Mouse (Mus musculus) cerebellum, adult 8-10 months (tissue): Measurements from ENCODE around the gene A730015C16Rik.

Experiments used
- DNase-seq: peaks from one replicate; pipeline ENCODE4 v3.0.0; 2022

Gene A730015C16Rik

GRCm38 (mm10) chr4:108848505-108848848, at the start of gene A730015C16Rik:
Gene A730015C16Rik, minus strand, starts transcription at chr4:108848619.
- no peak for DNase-seq

DNA sequence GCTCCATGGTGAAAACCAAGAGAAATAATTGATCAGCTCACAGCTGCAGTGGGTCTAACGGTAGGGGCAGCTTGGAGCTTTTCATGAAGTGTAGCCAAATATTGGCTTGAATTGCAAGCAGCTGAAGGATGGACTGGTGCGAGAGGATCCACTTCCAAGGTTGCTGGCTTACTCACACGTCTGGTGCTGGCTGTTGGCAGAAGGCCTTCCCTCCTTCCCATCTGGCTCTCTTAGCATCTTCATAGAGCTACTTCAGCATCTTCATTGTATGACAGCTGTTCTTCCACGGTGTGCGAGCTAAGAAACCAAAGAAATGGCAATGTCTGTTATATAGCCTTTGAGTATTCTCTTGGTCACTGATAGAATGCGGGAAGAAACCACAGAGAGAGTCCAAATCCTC, 42.5 kb upstream of the A730015C16Rik start:
- DNase-seq: no peak

DNA sequence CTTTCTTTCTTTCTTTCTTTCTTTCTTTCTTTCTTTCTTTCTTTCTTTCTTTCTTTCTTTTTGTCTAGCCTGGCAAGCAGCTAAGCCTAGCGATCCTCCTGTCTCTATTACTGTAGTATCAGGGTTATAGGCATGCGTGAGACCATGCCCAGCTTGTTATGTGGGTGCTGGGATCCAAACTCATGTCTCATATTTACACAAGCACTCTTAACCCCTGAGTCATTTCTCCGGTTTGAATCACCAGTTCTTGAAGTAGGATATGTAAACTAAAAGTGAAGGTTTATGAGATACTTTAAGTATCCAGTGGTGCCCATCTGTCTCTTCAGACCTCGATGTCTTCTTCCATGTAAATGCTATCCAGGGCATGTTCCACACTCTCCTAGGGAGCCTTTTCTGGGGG, 39.0 kb upstream of the A730015C16Rik start:
- no peak for DNase-seq

DNA sequence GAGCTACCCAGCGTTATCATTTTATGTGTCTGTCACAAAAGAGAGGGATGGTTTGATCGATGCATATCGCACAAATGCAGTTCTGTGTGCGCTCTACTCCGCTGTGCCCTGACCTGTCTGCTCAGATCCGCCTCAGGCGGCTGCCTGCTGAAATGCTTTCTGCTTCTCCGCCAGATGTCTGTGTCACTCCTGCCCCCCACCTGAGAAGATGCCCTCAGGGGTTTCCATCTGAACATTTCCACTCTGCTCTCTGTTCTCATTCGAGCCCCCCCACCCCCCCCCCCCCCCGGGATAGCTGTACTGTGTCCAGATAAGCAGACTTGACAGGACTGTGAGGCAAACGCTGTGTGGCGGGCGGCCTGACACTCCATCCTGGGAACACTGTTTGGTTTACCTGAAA, 35.4 kb upstream of the A730015C16Rik start:
- DNase-seq: no peak

- DNase-seq: peak; percentile 16
Observed at GRCm38 (mm10) chr4:108878963-108879822, 30.8 kb upstream of the A730015C16Rik start, which contains the start of gene Rab3b. Gene Rab3b, plus strand, starts transcription at chr4:108879063.

GRCm38 (mm10) chr4:108877901-108878300, 29.5 kb upstream of the A730015C16Rik start:
- DNase-seq: no peak

DNA sequence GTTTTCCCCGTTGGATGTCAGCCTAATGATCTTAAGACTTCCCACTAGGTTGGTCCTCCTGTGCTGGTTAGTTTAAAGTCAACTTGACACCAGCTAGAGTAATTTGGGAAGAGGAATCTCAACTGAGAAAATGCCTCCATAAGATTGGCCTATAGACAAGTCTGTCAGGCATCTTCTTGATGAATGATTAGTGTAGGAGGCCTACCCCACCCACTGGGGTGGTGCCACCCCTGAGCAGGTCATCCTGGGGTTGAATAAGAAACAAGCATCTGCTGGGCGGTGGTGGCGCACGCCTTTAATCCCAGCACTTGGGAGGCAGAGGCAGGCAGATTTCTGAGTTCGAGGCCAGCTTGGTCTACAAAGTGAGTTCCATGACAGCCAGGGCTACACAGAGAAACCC, 25.3 kb upstream of the A730015C16Rik start:
- DNase-seq: no peak

DNA sequence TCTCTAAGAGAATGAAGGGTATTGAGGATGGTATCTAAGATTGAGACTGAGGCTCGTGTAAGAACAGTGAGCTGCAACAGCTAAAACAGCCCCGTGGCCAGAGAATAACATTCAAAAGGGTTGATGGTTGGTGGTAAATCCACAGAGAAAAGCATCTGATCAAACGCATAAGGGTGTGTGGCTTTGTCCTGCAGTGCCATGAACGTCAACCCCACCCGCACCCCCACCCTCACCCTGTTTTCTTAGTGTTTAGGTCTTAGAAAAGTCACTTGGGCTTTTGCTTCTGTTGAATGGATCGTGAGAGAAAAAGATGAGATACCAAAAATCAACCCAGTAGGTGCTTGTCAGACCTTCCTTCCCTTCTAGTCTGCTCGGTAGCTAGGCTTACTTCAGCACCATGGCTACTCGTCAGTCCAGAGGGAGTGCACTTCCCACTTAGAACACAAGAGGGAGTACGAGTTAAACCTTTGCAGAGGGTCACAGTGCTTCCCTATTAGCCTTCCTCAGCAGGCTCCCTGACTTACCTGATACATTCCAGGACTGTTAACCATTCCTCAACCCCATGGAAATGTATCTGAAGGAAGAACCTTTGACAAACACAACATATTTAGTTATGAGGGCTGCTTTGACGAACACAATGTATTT, 21.4 kb upstream of the A730015C16Rik start:
- peak; percentile 91 for DNase-seq

- no peak for DNase-seq
Observed at GRCm38 (mm10) chr4:108866806-108867205, 18.4 kb upstream of the A730015C16Rik start.

GRCm38 (mm10) chr4:108847715-108848504, 509 bp downstream of the A730015C16Rik start, which contains the start of gene Kti12:
Gene Kti12, plus strand, starts transcription at chr4:108847785.
- peak; percentile 75 for DNase-seq

GRCm38 (mm10) chr4:108845824-108846569, 2.4 kb downstream of the A730015C16Rik start:
- no peak for DNase-seq

GRCm38 (mm10) chr4:108843336-108843735, 5.1 kb downstream of the A730015C16Rik start:
- no peak for DNase-seq

GRCm38 (mm10) chr4:108841920-108842578, 6.4 kb downstream of the A730015C16Rik start:
- no peak for DNase-seq

DNA sequence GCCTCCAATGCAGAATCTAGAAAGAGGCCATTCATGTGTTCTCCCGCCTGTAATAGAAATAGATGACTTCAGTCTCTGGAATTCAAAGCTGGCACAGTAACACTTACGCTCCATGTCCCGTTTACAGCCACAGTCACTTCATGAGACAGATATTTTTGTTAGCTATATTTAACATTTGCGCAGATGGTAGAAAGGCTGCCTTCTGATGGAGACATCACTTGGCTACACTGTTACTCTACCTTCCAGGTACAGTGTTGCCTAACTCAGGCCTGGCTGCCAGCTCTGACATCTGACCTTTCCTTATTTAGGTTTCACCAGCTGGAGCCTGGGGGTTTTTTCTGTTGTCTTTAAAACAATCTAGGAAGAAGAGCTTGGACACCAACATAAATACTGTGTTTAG, 10.4 kb downstream of the A730015C16Rik start:
- peak; percentile 53 for DNase-seq

DNA sequence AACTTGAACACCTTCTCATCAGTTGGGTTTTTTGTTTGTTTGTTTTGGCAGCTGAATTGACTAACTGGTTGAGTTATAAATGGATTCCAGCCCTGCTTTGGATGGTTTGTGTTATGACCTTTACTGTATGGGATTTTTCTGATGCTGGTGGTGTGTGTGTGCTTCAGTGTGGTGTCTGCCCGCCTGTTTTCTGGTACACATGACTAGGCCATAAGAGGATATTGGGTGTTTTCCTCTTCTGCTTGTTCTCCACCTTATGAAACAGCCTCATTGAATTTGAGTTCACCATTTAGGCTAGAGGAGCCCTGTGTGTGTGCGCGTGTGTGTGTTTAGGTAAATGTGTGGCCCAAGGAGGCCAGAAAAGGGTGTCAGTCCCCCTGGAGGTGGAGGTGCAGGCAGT, 12.9 kb downstream of the A730015C16Rik start:
- DNase-seq: no peak

DNA sequence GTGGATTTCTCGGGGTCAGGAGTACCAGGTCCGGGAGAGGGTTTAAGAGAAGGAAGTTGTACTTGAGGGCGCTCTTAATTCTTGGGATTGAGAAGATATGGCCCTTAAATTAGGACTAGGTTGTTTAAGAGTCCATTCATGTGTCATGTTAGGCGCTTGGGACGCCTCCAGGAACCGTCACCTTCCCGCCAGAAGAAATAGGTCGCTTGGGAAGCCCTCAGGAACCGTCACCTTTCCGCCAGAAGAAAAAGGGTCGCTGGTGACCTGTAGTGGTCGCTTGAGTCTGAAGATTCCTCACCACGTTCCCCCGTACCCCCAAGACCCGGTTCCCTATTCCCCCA, 13.5 kb downstream of the A730015C16Rik start:
- DNase-seq: no peak

GRCm38 (mm10) chr4:108834115-108834970, 14.1 kb downstream of the A730015C16Rik start, which contains the start of gene Txndc12:
Gene Txndc12, plus strand, starts transcription at chr4:108834601.
- peak; percentile 73 for DNase-seq

DNA sequence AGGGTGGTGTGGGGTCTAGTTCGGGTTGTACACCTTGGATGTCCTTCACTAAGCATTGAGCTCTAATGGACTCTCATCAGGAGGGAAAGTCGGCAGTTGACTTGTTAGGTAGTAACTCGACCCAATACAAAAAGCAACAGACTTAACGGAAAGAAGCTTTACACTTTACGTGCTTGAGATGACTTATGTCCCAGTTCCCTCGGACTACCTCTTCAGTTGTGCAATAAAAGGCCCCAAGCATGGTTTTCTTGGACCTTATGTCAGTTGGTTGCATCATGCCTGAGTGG, 14.6 kb downstream of the A730015C16Rik start:
- no peak for DNase-seq

DNA sequence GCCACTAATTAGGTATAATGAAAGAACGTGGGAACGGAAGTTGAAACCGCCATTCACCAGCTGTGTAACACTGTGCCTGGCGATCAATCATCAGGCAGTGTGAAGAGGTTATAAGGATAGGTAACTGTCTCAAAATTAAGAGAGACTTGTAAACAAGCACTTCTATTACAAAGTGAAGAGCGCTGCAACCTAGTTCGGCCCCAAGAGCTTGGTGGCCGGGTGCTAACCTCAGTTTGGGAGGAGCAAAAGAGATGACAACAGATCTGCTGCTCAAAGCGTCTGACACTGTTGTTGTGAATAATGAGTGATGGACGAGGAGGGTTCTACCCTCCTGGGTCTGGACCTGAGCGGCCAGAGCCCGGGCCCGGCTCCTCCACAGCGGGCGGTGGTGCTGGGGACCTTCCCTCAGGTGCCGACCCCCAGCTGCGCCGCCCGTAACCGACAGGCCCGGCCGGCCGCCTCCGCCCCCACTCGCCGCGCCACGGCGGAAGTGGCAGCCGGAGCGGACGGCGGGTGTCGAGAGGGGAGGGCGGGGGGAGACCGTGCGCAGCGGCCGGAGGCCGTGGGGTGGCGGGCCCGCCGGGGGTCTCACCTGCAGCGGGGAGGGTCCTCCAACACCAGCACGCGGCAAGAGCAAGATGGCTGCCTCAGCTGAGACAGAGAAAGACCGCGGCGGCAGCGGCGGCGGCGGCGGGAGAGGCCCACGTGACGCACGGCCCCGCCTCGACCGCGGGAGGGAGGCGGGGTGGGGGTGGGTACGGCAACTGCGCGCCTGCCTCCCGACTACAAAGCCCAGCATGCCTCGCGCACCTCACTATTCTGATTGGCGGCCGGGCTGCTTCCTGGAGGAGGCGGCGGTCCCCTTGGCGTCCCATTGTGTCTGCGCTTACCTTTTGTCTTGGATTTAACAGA, 15.2 kb downstream of the A730015C16Rik start, which contains the start of gene Btf3l4:
Gene Btf3l4 (minus strand): TSS at position 699 of the 912 bp plus-strand sequence.
- DNase-seq: peak; percentile 87

DNA sequence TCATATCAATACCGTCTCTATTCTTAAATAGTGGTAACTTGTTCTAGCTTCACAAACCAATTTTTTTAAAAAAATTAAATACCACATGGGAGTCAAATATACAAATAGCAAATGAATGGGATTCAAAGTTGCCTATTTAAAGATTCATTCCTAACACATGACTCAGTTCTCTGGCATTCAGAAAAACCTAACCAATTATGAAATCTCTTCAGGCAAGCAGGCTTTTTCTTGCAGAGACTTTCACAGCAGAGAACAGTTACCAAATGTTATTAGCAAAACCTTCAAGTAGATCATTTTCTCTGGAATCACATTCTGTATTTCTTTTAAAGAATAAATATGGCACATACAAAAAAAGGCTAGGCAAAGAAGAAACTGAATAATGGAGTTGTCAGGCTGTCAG, 17.7 kb downstream of the A730015C16Rik start:
- DNase-seq: no peak
